Mouse (Mus musculus) spleen, adult 2 months (tissue): ENCODE results near the gene Crot. TPM values are rescaled to one million over a fixed set of nuclear protein-coding genes. Genes with fewer than 3 reads are reported as not detected.
A peak's percentile ranks its signal among the peaks of the same experiment; 100 is the strongest.
"Not testable (repeated sequence)": the region's sequence is repeated elsewhere in the genome, so short reads cannot be mapped to it uniquely, and the experiment has no call there.

Experiments used
- DNase-seq, 2 experiments: peaks; one replicate each; pipeline versions ENCODE4 v3.0.0 to v3.0.0-alpha.2; 2012 to 2021; ENCODE audit warnings: low spot score in 2 of 2, low read depth in 1 of 2
- H3K27ac ChIP-seq: fragments of 200-500 bp; 2 replicates; pipeline ENCODE4 v1.5.1; 2012; ENCODE audit warnings: low read length, inconsistent platforms; ENCODE audit not compliant: insufficient read depth
- H3K27me3 ChIP-seq: fragments of 200-500 bp; 2 replicates; pipeline ENCODE4 v1.6.1; 2012; ENCODE audit warnings: mild to moderate bottlenecking, moderate library complexity, low read length, inconsistent platforms; ENCODE audit not compliant: control insufficient read depth, insufficient read depth
- H3K36me3 ChIP-seq: fragments of 200-500 bp; 2 replicates; pipeline ENCODE4 v1.6.1; 2012; ENCODE audit warnings: mild to moderate bottlenecking, low read length, inconsistent platforms; ENCODE audit not compliant: control insufficient read depth, insufficient read depth
- H3K4me1 ChIP-seq: fragments of 200-500 bp; 2 replicates; pipeline ENCODE4 v1.6.1; 2011; ENCODE audit warnings: inconsistent platforms; ENCODE audit not compliant: control insufficient read depth, insufficient read depth, insufficient read length
- H3K4me3 ChIP-seq: fragments of 200-500 bp; 2 replicates; pipeline ENCODE4 v1.5.1; 2011; ENCODE audit warnings: mild to moderate bottlenecking, inconsistent platforms; ENCODE audit not compliant: insufficient read depth, insufficient read length; ENCODE audit errors: extremely low read depth
- CTCF ChIP-seq: fragments of 200-500 bp; IDR thresholded peaks from 2 replicates; pipeline ENCODE4 v1.5.1; 2011; ENCODE audit warnings: mild to moderate bottlenecking, inconsistent platforms; ENCODE audit not compliant: insufficient read depth, insufficient read length, insufficient replicate concordance; ENCODE audit errors: extremely low read depth
- POLR2A ChIP-seq: fragments of 200-500 bp; IDR thresholded peaks from 2 replicates; pipeline ENCODE4 v1.6.1; 2011; ENCODE audit warnings: low read depth, low read length, inconsistent platforms
- WGBS: fragments of 180-500 bp; shearing (Covaris S2); methylation state at CpG from one replicate; pipeline ENCODE4 v1.1.7; 2018; 5-methylcytosine and 5-hydroxymethylcytosine counted together
- polyA plus RNA-seq: library from polyadenylated mRNA; depleted of rRNA; stranded (reverse); fragments of >200 nt; gene quantifications from 2 replicates; pipeline ENCODE4 v1.2.3, GENCODE M21; 2012; rRNA removed

Gene Crot
- polyA plus RNA-seq, 1 experiment = 3.5 TPM

GRCm38 (mm10) chr5:8943836-8944235, 53.3 kb downstream of the Crot start:
- DNase-seq = peak; percentile 52 to 61
- 54% methylated on average over 3 of the region's 3 CpGs for WGBS
- Histone ChIP-seq H3K36me3 (no peaks in the 10 kb centered on the region), H3K27ac (no peak overlapping the region), H3K4me1 (no peaks in the 10 kb centered on the region), H3K4me3 (no peak overlapping the region), H3K27me3 (no peaks in the 10 kb centered on the region)
- TF ChIP-seq POLR2A (no peak), CTCF (no peak)

- no CpG with 5 or more reads among the region's 1 CpGs for WGBS
- H3K27me3 ChIP-seq, DNase-seq, H3K4me1 ChIP-seq, H3K4me3 ChIP-seq, H3K36me3 ChIP-seq, H3K27ac ChIP-seq: not testable (repeated sequence)
Measured at GRCm38 (mm10) chr5:8941266-8941665, 55.9 kb downstream of the Crot start.

GRCm38 (mm10) chr5:8937965-8938364, 59.2 kb downstream of the Crot start:
- H3K4me3 ChIP-seq = no peak overlapping the region
- WGBS = 57% methylated on average over 7 of the region's 7 CpGs
- no peak overlapping the region for H3K27ac ChIP-seq
- H3K27me3 ChIP-seq = no peaks in the 10 kb centered on the region
- TF ChIP-seq CTCF (no peak), POLR2A (no peak)
- DNase-seq = no peak
- H3K36me3 ChIP-seq = no peaks in the 10 kb centered on the region
- no peaks in the 10 kb centered on the region for H3K4me1 ChIP-seq

GRCm38 (mm10) chr5:8928440-8928839, 68.7 kb downstream of the Crot start:
- Histone ChIP-seq H3K27ac (no peak overlapping the region), H3K27me3 (no peaks in the 10 kb centered on the region), H3K4me1 (no peaks in the 10 kb centered on the region), H3K36me3 (no peaks in the 10 kb centered on the region), H3K4me3 (no peak overlapping the region)
- TF ChIP-seq CTCF = no peak
- no peak for DNase-seq
- WGBS = 85% methylated on average over 9 of the region's 9 CpGs

GRCm38 (mm10) chr5:8917069-8917468, 80.1 kb downstream of the Crot start:
- no peaks in the 10 kb centered on the region for H3K36me3 ChIP-seq
- H3K27ac ChIP-seq = no peak overlapping the region
- H3K4me1 ChIP-seq = no peaks in the 10 kb centered on the region; the same call in 1 of the 2 replicates
- TF ChIP-seq CTCF (no peak), POLR2A (no peak)
- DNase-seq = peak; percentile 24 to 34
- H3K4me3 ChIP-seq = no peak overlapping the region
- 5% methylated on average over 6 of the region's 6 CpGs for WGBS
- H3K27me3 ChIP-seq = no peaks in the 10 kb centered on the region

GRCm38 (mm10) chr5:8916400-8916799, 80.7 kb downstream of the Crot start:
- no peak for TF ChIP-seq POLR2A
- TF ChIP-seq CTCF = no peak
- Histone ChIP-seq H3K4me1 (peaks cover 3% of the 10 kb centered on the region), H3K36me3 (no peaks in the 10 kb centered on the region), H3K27me3 (no peaks in the 10 kb centered on the region), H3K4me3 (no peak overlapping the region), H3K27ac (no peak overlapping the region)
- DNase-seq = no peak
- 80% methylated on average over 2 of the region's 2 CpGs for WGBS

Other genes starting within 250 kb of the Crot start
- gene Abcb1b, start 199.2 kb downstream of the Crot start, polyA plus RNA-seq = 1.6 and 1.7 TPM in 2 replicates
- gene Abcb4, start 103.6 kb downstream of the Crot start, polyA plus RNA-seq = 4.9 and 6.9 TPM in 2 replicates
- 56.1 and 106 TPM in 2 replicates for gene Tmem243, start 103.3 kb upstream of the Crot start, polyA plus RNA-seq
- gene Dmtf1, start 164.5 kb upstream of the Crot start, polyA plus RNA-seq = 8.0 and 9.0 TPM in 2 replicates